Mouse (Mus musculus) CH12.LX (cell line): Measurements from ENCODE around the gene Retreg2. TPM values are rescaled to one million over a fixed set of nuclear protein-coding genes. Genes with fewer than 3 reads are reported as not detected.

ENCODE experiments used
- DNase-seq: peaks from one replicate; pipeline ENCODE4 v3.0.0-alpha.2; 2013; ENCODE audit errors: extremely low read depth
- H3K27ac ChIP-seq: 2 replicates; pipeline ENCODE4 v1.5.1; 2012; ENCODE audit warnings: low read depth, mild to moderate bottlenecking, control low read depth, moderate library complexity; ENCODE audit not compliant: insufficient read depth
- H3K27me3 ChIP-seq: replicated peaks from 2 replicates; pipeline ENCODE3; 2012; ENCODE audit warnings: inconsistent platforms
- H3K36me3 ChIP-seq, 2 experiments: replicated peaks in 1 of 2; 2 replicates each; pipeline versions ENCODE3 to v1.6.1; 2012; ENCODE audit warnings: inconsistent platforms in 1 of 2, low read length in 1 of 2, mild to moderate bottlenecking in 1 of 2, mixed read lengths in 1 of 2, moderate library complexity in 1 of 2; ENCODE audit not compliant: control insufficient read depth in 1 of 2, insufficient read depth in 1 of 2
- H3K4me1 ChIP-seq, 2 experiments: 2 replicates each; pipeline ENCODE4 v1.6.1; 2012; ENCODE audit warnings: inconsistent platforms in 1 of 2, moderate library complexity in 1 of 2; ENCODE audit not compliant: insufficient read depth in 2 of 2, control insufficient read depth in 1 of 2
- H3K4me2 ChIP-seq: 2 replicates; pipeline ENCODE4 v1.6.1; 2012; ENCODE audit warnings: low read depth, mild to moderate bottlenecking, control low read depth; ENCODE audit not compliant: poor library complexity, insufficient read depth, severe bottlenecking
- H3K4me3 ChIP-seq, 3 experiments: fragments of 150-350 bp in 1 of 3; sonication (generic) in 1 of 3; replicated peaks in 1 of 3; 2 replicates each; pipeline versions ENCODE3 to v1.5.1; 2011 to 2012; ENCODE audit warnings: low read depth in 2 of 3, low read length in 2 of 3, mild to moderate bottlenecking in 2 of 3, moderate library complexity in 2 of 3, control low read depth in 1 of 3, improper control_type of control experiment in 1 of 3, inconsistent platforms in 1 of 3, mixed read lengths in 1 of 3; ENCODE audit not compliant: poor library complexity in 1 of 3
- H3K79me2 ChIP-seq: replicated peaks from 2 replicates; pipeline ENCODE4 v1.6.1; 2012; ENCODE audit warnings: mild to moderate bottlenecking, moderate library complexity; ENCODE audit not compliant: control insufficient read depth, poor library complexity, insufficient read depth, severe bottlenecking; ENCODE audit errors: extremely low read depth
- H3K9ac ChIP-seq: 2 replicates; pipeline ENCODE4 v1.6.1; 2012; ENCODE audit warnings: low read depth, mild to moderate bottlenecking, control low read depth, moderate library complexity; ENCODE audit not compliant: insufficient read depth
- H3K9me3 ChIP-seq: replicated peaks from 2 replicates; pipeline ENCODE3; 2012; ENCODE audit warnings: low read length, inconsistent platforms, mixed read lengths
- BHLHE40 ChIP-seq: IDR thresholded peaks from 2 replicates; pipeline ENCODE4 v1.6.1; 2011; ENCODE audit warnings: mild to moderate bottlenecking, low read depth, low read length, improper control_type of control experiment
- CHD1 ChIP-seq: IDR thresholded peaks from 2 replicates; pipeline ENCODE4 v1.6.1; 2012; ENCODE audit warnings: low read depth, low read length, improper control_type of control experiment, inconsistent platforms
- CHD2 ChIP-seq: IDR thresholded peaks from 2 replicates; pipeline ENCODE4 v1.6.1; 2011; ENCODE audit warnings: low read length, improper control_type of control experiment
- CTCF ChIP-seq, 2 experiments: IDR thresholded peaks in 1 of 2; conservative IDR thresholded peaks in 1 of 2; 2 replicates each; pipeline ENCODE4 v1.5.1; 2011 to 2012; ENCODE audit warnings: low read depth in 2 of 2, low read length in 2 of 2, improper control_type of control experiment in 1 of 2, inconsistent platforms in 1 of 2, mild to moderate bottlenecking in 1 of 2, moderate library complexity in 1 of 2
- E2F4 ChIP-seq: IDR thresholded peaks from 2 replicates; pipeline ENCODE4 v1.6.1; 2011; ENCODE audit warnings: low read depth, low read length, improper control_type of control experiment; ENCODE audit not compliant: insufficient replicate concordance
- ELF1 ChIP-seq: IDR thresholded peaks from 2 replicates; pipeline ENCODE4 v1.6.1; 2014; ENCODE audit warnings: low read depth, mild to moderate bottlenecking, inconsistent platforms, low read length, improper control_type of control experiment
- EP300 ChIP-seq: IDR thresholded peaks from 2 replicates; pipeline ENCODE4 v1.6.1; 2011; ENCODE audit warnings: low read length, improper control_type of control experiment
- ETS1 ChIP-seq: conservative IDR thresholded peaks from 2 replicates; pipeline ENCODE4 v1.6.1; 2012; ENCODE audit warnings: low read depth, mild to moderate bottlenecking, inconsistent platforms, low read length, improper control_type of control experiment, moderate library complexity
- GABPA ChIP-seq: IDR thresholded peaks from 2 replicates; pipeline ENCODE4 v1.6.1; 2012; ENCODE audit warnings: low read depth, low read length, improper control_type of control experiment, inconsistent platforms; ENCODE audit not compliant: insufficient replicate concordance
- HCFC1 ChIP-seq: IDR thresholded peaks from 2 replicates; pipeline ENCODE4 v1.6.1; 2012; ENCODE audit warnings: low read depth, mild to moderate bottlenecking, inconsistent platforms, low read length, improper control_type of control experiment
- IRF4 ChIP-seq: IDR thresholded peaks from 2 replicates; pipeline ENCODE4 v1.6.1; 2014; ENCODE audit warnings: low read depth, mild to moderate bottlenecking, inconsistent platforms, low read length, improper control_type of control experiment
- JUN ChIP-seq: IDR thresholded peaks from 2 replicates; pipeline ENCODE4 v1.6.1; 2011; ENCODE audit warnings: low read depth, mild to moderate bottlenecking, low read length, improper control_type of control experiment, moderate library complexity; ENCODE audit not compliant: insufficient read depth
- JUND ChIP-seq: conservative IDR thresholded peaks from 2 replicates; pipeline ENCODE4 v1.6.1; 2011; ENCODE audit warnings: low read depth, low read length, improper control_type of control experiment
- KAT2A ChIP-seq: IDR thresholded peaks from 2 replicates; pipeline ENCODE4 v1.6.1; 2012; ENCODE audit warnings: low read length, improper control_type of control experiment, inconsistent platforms; ENCODE audit not compliant: insufficient replicate concordance
- MAX ChIP-seq: IDR thresholded peaks from 2 replicates; pipeline ENCODE4 v1.6.1; 2011; ENCODE audit warnings: low read length, improper control_type of control experiment
- MAZ ChIP-seq: IDR thresholded peaks from 2 replicates; pipeline ENCODE4 v1.6.1; 2012; ENCODE audit warnings: low read depth, mild to moderate bottlenecking, inconsistent platforms, low read length, improper control_type of control experiment, moderate library complexity
- MXI1 ChIP-seq: IDR thresholded peaks from 2 replicates; pipeline ENCODE4 v1.6.1; 2011; ENCODE audit warnings: mild to moderate bottlenecking, low read depth, low read length, improper control_type of control experiment
- MYC ChIP-seq: IDR thresholded peaks from 2 replicates; pipeline ENCODE4 v1.6.1; 2011; ENCODE audit warnings: low read depth, mild to moderate bottlenecking, improper control_type of control experiment, low read length
- NELFE ChIP-seq: IDR thresholded peaks from 2 replicates; pipeline ENCODE4 v1.6.1; 2011; ENCODE audit warnings: low read depth, low read length, improper control_type of control experiment
- NRF1 ChIP-seq: IDR thresholded peaks from 2 replicates; pipeline ENCODE4 v1.6.1; 2014; ENCODE audit warnings: low read depth, mild to moderate bottlenecking, inconsistent platforms, low read length, improper control_type of control experiment, moderate library complexity
- POLR2A ChIP-seq: IDR thresholded peaks from 2 replicates; pipeline ENCODE4 v1.6.1; 2011; ENCODE audit warnings: low read depth, mild to moderate bottlenecking, improper control_type of control experiment, low read length
- RAD21 ChIP-seq: IDR thresholded peaks from 2 replicates; pipeline ENCODE4 v1.6.1; 2011; ENCODE audit warnings: low read depth, mild to moderate bottlenecking, low read length, improper control_type of control experiment, moderate library complexity
- SIN3A ChIP-seq: IDR thresholded peaks from 2 replicates; pipeline ENCODE4 v1.6.1; 2012; ENCODE audit warnings: low read length, improper control_type of control experiment, inconsistent platforms
- TCF12 ChIP-seq: IDR thresholded peaks from 2 replicates; pipeline ENCODE4 v1.6.1; 2014; ENCODE audit warnings: low read depth, mild to moderate bottlenecking, inconsistent platforms, low read length, improper control_type of control experiment
- UBTF ChIP-seq: IDR thresholded peaks from 2 replicates; pipeline ENCODE4 v1.6.1; 2012; ENCODE audit warnings: low read depth, mild to moderate bottlenecking, inconsistent platforms, low read length, improper control_type of control experiment, moderate library complexity
- USF1 ChIP-seq: IDR thresholded peaks from 2 replicates; pipeline ENCODE4 v1.6.1; 2014; ENCODE audit warnings: low read depth, mild to moderate bottlenecking, inconsistent platforms, low read length, improper control_type of control experiment
- USF2 ChIP-seq: conservative IDR thresholded peaks from 2 replicates; pipeline ENCODE4 v1.6.1; 2011; ENCODE audit warnings: low read depth, low read length, improper control_type of control experiment
- ZC3H11A ChIP-seq: IDR thresholded peaks from 2 replicates; pipeline ENCODE4 v1.6.1; 2012; ENCODE audit warnings: low read depth, mild to moderate bottlenecking, inconsistent platforms, low read length, improper control_type of control experiment
- ZMIZ1 ChIP-seq: IDR thresholded peaks from 2 replicates; pipeline ENCODE4 v1.6.1; 2012; ENCODE audit warnings: low read depth, mild to moderate bottlenecking, inconsistent platforms, low read length, improper control_type of control experiment
- dilution Hi-C: fragments of 300-500 bp; cut with MboI; formaldehyde crosslinking; loops from 2 replicates; pipeline ENCODE4 v1.14.3; 2020; ENCODE audit warnings: low sequenced_read_pairs; ENCODE audit not compliant: extremely low pct_unique_long_range_greater_than_20kb, extremely low pct_ligation_motif_present
- in situ Hi-C: fragments of 300-500 bp; cut with MboI; formaldehyde crosslinking; loops from 3 replicates; pipeline ENCODE4 v1.14.3; 2019; ENCODE audit warnings: low sequenced_read_pairs, low pct_ligation_motif_present, low pct_unique_long_range_greater_than_20kb, mixed read lengths
- polyA plus RNA-seq: library from polyadenylated mRNA; unstranded; fragments of >175 nt; gene quantifications from 2 replicates; pipeline ENCODE4 v1.2.1, GENCODE M21; 2012; ENCODE audit warnings: low read depth; ENCODE audit not compliant: insufficient read length
- total RNA-seq, 2 experiments: library from RNA; depleted of rRNA; stranded (reverse); fragments of 300-350 nt in 1 of 2; fragments of >200 nt in 1 of 2; gene quantifications; 2 replicates each; pipeline ENCODE4 v1.2.3; 2012 to 2014

The Retreg2 gene
- total and polyA plus RNA-seq, 3 experiments: 14.6 to 27.9 (median 26.5) TPM

GRCm38 (mm10) chr1:75191622-75192402, 49.2 kb downstream of the Retreg2 start, which contains the start of the genes Ankzf1 and Atg9a (continued):
- TF ChIP-seq USF1: no peak
- peak; percentile 68; the same call in 1 of the 2 replicates for TF ChIP-seq MAZ
- TF ChIP-seq TCF12: peak; percentile 51
- peak; percentile 67; the same call in 1 of the 2 replicates for TF ChIP-seq ELF1
- TF ChIP-seq SIN3A: peak; percentile 90
- TF ChIP-seq RAD21: no peak
- no peak for TF ChIP-seq E2F4
- peak; percentile 86 for TF ChIP-seq CHD2
- 0 out of 2 replicates have a peak, but pooled peaks have one; percentile 38 for TF ChIP-seq MAX
- no peak for TF ChIP-seq ZC3H11A
- TF ChIP-seq POLR2A: peak; percentile 63; the same call in 1 of the 2 replicates
- TF ChIP-seq JUND: no peak
- no peak for TF ChIP-seq JUN
- TF ChIP-seq NRF1: peak; percentile 62
- TF ChIP-seq MXI1: peak; percentile 92
- TF ChIP-seq EP300: no peak
- peak; percentile 69; the same call in 1 of the 2 replicates for TF ChIP-seq ZMIZ1
- TF ChIP-seq UBTF: no peak
- no peak; a peak in 1 of 4 replicates for TF ChIP-seq CTCF (conservative IDR thresholded peaks at IDR 0.05 in 1 of 2, IDR thresholded peaks at IDR 0.05 in 1 of 2; ENCODE audit: low read depth in 2 of 2, low read length in 2 of 2)

- 0 out of 2 replicates have a peak, but pooled peaks have one; percentile 9 for TF ChIP-seq NRF1
- TF ChIP-seq SIN3A: peak; percentile 51
- 0 out of 2 replicates have a peak, but pooled peaks have one; percentile 37 for TF ChIP-seq MAX
- no peak for TF ChIP-seq MAZ
- TF ChIP-seq BHLHE40: no peak
- peak; percentile 53; the same call in 1 of the 2 replicates for TF ChIP-seq HCFC1
- peak; percentile 82 for TF ChIP-seq MXI1
- TF ChIP-seq CHD1: peak; percentile 92; the same call in 1 of the 2 replicates
- no peak for TF ChIP-seq USF2
- peak; percentile 90 for TF ChIP-seq ELF1
- TF ChIP-seq IRF4: peak; percentile 27; the same call in 1 of the 2 replicates
- peak; percentile 25; the same call in 1 of the 2 replicates for TF ChIP-seq EP300
- no peak for TF ChIP-seq GABPA
- peak; percentile 24; the same call in 1 of the 2 replicates for TF ChIP-seq MYC
- no peak for TF ChIP-seq JUND
- peak; percentile 51; the same call in 1 of the 2 replicates for TF ChIP-seq TCF12
- no peak for TF ChIP-seq E2F4
- TF ChIP-seq NELFE: peak; percentile 60; the same call in 1 of the 2 replicates
- peak; percentile 25; the same call in 1 of the 2 replicates for TF ChIP-seq ETS1
- TF ChIP-seq POLR2A: no peak
- TF ChIP-seq KAT2A: 0 out of 2 replicates have a peak, but pooled peaks have one; percentile 62
- 0 out of 2 replicates have a peak, but pooled peaks have one; percentile 71 for TF ChIP-seq ZMIZ1
- peaks cover 10 to 38% of the 10 kb centered on the region in 2 experiments for H3K4me1 ChIP-seq
- H3K9ac ChIP-seq: peak overlapping the region; percentile 90
- H3K4me2 ChIP-seq: peak overlapping the region; percentile 27
- peaks cover 18 to 54% of the 10 kb centered on the region in 2 experiments for H3K36me3 ChIP-seq
- dilution Hi-C loops: no loop called here
- peak; percentile 70 for DNase-seq
- H3K4me3 ChIP-seq: peak overlapping the region; percentile 89 to 98 (median 97)
- no peaks in the 10 kb centered on the region for H3K9me3 ChIP-seq
- in situ Hi-C loops: no loop called here
- no peaks in the 10 kb centered on the region for H3K79me2 ChIP-seq
- no peaks in the 10 kb centered on the region for H3K27me3 ChIP-seq
- H3K27ac ChIP-seq: peak overlapping the region; percentile 93
These were observed 49.9 kb downstream of the Retreg2 start for GRCm38 (mm10) chr1:75192452-75192851.
